Mouse (Mus musculus): ENCODE results near the gene Stoml3. TPM values are rescaled to one million over a fixed set of nuclear protein-coding genes. Genes with fewer than 3 reads are reported as not detected.
A peak's percentile ranks its signal among the peaks of the same experiment; 100 is the strongest.

Stoml3 gene
- total RNA-seq (2021), result not detected
- long read RNA-seq, experiment 1, result 0 reads
- long read RNA-seq, experiment 2, result 0 reads

DNA sequence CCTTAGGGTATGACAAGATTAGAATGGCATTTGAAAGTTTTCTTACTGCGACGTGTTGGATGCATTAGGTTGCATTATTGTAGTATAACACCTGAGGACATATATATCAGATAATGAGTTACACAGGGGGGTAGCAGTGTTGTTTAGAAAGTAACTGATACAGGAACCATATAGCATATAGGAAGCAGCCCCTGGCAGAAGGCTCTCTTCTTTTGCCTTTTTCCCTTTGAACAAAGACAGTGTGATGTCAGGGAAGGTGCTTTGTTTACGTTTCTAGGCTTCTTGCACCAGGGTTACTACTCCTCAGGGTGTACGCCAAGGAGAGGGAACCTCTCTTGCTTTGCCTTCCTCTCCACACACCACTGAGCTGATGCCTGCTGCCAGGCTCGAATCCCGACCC is at the start of gene Stoml3:
Gene Stoml3 (plus strand): TSS at position 301 of the 400 bp plus-strand sequence.
- no peak for DNase-seq (ENCODE audit: low spot score in 2 of 2)

DNA sequence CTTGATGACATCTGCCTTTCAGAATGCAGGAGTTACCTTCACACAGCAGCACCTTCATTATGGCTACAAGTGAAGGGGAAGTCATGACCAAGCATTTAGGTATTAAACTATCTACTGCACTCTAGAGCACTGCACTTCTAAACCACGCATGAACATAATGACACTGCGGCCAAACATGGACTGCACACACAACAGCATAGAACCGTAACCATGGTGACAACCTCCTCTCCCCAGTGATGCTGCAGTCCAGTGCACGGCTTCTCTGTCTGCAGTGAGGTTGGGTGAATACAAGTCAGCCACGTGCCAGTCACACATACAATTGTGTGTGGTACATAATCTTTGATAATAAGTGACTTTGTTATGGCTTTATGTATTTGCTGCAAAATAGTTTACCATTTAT is 42.9 kb upstream of the Stoml3 start:
- DNase-seq (ENCODE audit: low spot score in 2 of 2), result no peak

DNA sequence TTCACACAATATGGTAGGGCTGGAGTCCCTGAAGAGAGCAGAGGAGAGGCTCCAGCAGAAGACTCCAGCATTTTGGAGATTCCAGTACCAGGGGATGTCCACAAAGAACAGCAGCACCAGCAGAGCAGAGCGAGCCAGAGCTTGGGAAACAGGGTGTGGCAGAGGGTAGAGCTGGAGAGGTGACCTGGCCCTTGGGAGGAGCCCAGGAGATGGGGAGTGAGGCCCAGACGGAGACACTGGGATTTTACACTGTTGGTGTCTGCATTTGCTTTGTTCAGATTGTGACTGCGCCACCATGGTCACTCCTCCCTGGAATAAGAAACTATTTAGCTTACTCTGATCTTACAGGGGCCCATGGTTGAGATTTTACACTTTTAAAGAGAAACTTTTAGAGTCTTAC is 41.7 kb upstream of the Stoml3 start:
- no peak for DNase-seq (ENCODE audit: low spot score in 2 of 2)

DNA sequence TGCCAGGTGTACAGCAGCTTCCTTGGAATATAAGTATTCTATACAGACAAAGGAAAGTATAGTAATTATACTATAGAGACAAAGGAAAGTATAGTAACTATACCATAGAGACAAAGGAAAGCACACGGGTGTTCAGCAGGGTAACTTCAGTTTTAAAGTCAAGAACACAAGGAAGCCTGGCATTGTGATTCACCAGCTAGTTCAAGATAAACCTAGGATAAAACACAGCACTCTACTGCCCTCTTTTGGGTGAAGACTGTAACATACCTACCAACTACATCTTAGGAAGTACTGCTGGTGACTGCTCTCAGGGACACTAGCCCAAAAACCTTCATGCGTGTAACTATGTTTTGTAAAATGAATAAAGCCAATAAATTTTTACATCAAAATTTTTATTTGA is 40.2 kb upstream of the Stoml3 start:
- no peak for DNase-seq (ENCODE audit: low spot score in 2 of 2)

DNA sequence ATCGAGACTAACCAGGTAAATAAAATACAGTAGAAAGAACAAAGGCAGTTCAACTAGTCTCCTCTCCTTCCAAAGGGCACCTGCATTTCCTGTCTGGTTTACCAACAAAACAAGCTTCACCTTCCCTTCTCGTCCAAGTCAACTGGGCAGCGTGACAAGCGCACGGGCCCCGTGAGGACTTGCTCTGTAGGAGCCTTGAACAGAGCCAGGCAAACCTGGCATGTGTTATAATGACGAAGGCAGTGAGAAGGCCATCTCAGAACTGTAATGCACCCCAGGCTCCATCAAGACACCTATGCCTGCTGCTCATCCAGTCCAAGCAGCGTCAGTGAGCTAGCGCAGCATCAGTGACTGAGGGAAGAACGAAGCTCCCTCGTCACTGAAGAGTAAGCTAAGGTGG is 37.8 kb upstream of the Stoml3 start:
- no peak for DNase-seq (ENCODE audit: low spot score in 2 of 2)

DNA sequence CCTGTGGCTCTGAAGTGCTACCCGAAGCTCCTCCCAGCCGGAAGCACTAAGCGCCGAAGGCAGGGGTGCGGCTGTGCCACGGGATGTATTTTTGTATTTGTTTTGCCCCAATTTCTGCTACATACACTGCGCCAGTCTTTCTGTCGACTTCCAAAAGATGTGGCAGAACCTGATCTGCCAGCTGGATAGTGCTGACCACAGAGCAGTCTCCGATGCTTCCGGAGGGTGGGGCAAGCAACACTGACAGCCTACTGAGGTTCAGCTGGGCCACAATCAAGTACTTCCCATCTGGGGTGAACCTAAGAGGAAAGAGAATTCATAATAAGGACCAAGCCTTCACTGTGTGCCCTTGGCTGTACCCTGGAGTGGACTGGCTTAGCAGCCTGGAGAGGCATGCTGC is 36.1 kb upstream of the Stoml3 start:
- DNase-seq (ENCODE audit: low spot score in 2 of 2), result no peak

DNA sequence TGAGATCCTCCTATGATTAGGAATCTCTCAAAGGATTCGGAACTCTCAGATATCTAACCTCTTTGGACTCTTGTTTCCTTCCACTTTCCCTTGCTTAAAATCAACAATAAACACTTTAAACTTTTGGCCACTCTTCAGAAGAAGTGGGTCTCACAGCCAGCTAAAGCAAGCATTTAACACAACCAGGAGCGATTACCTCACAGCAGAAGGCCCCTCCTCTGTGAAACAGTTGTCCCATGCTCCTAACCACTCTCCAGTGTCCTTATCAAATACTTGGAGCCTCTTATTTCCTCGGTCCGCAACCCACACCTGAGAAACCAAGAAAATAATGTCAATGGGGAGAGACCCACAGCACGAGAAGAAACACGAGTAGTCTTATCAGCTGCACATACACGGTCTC is 35.1 kb upstream of the Stoml3 start:
- DNase-seq (ENCODE audit: low spot score in 2 of 2), result no peak

DNA sequence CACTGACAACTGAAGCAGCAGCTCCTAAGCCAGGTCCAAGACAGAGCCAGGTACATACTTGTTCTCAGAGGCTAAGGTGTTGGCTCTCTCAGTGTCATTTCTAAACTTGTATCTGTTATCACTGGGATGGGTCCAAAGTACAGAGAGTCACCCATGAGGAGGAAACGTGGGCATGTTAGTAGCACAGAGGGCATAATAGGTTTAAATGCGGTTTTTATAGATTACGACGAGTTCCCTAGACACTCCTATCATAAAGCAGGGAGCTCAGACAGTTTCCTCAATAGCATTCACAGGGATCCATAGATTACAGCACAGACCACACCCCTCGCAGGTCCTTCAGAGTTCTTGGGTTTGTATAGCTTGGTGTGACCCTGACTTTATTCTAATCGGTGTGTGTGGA is 34.4 kb upstream of the Stoml3 start:
- DNase-seq (ENCODE audit: low spot score in 2 of 2), result no peak

DNA sequence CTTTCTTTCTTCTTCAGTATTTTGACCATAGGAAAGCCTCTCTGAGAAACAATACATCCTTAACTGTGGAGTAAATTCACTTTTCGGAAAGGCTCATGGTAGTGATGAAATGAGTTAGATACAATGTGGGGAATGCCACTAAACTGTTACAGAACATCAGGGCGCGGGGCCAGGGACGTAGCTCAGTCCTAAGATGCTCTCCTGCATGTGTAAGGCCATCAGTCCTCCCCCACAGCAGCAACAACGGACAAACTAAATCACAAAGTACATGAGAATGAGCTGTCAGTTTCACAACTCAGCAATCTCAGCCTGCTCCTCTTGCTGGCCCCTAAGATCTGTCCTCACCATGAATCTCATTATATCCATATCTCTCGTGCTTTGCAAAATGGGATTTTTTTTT is 33.9 kb upstream of the Stoml3 start:
- no peak for DNase-seq (ENCODE audit: low spot score in 2 of 2)

DNA sequence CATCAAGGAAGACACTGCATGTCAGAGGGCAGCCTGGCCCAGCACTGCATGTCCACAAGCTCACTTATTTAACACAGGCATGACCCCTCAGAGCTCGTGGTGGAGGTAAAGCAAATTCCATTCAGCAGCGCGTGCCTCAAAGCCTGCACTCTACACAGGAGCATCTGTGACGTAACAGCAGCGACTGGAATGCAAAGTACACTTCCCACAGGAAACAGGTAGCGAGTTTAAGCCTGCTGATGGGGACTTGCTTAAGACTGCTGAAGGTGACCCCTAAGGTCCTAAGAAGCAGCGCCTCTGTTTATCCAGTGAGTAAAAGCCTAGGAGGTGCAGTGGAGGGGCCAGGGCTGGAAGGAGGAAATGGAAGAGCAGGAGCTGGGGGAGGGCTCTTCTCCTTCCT is 33.5 kb upstream of the Stoml3 start:
- DNase-seq (ENCODE audit: low spot score in 2 of 2), result no peak

DNA sequence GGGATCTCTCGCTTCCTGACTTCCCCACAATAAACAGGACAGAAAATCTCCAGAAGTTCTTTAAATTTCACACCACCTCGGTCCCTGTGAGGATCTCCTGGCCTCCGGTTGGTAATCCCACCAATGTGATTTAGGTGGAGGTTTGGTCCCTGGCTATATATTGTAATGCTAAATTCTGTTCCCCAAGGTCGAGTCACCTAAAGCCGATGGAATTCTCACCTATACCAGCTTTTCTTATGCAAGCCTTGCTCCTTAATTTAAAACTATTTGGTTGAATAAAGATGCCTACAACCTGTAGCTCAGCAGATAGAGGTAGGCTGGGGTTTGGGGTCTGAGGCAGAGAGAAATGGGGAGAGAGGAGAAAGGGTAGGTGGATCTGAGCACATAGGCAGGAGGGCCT is 30.7 kb upstream of the Stoml3 start:
- DNase-seq (ENCODE audit: low spot score in 2 of 2), result no peak

DNA sequence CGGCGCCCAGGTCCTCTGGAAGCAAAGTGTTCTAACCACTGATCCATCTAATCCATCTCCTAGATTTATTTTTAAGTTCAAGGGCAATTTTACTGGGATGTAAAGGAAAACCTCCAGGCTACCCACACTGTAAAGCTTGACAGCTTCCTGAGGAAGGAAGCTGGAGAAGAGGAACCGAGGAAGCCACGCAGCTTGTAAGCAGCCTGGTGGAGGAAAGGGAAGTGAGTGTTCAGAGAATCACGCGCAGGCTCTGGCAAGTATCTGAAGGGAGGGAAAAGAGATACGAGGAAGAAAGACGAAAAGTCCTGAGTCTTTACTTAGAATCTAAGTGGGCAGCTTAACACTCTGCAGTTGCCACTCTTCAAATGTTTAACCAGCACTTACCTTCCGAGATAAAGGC is 28.3 kb upstream of the Stoml3 start:
- no peak for DNase-seq (ENCODE audit: low spot score in 2 of 2)

DNA sequence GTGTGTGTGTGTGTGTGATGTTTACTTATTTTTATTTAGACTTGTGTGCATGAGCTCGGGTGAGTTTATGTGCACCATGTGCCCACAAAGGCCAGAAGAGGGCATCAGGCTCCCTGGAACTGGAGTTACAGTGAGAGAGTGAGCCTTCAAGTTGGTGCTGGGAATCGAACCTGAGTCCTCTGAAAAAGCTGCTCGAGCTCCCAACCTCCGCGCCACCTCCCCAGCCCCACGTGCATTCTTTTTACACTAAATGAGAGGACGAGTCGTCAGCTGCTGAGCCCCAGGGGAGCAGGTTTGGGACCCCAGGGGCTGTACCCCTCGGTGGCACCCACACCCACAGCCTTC is 25.8 kb upstream of the Stoml3 start:
- DNase-seq (ENCODE audit: low spot score in 2 of 2), result no peak

DNA sequence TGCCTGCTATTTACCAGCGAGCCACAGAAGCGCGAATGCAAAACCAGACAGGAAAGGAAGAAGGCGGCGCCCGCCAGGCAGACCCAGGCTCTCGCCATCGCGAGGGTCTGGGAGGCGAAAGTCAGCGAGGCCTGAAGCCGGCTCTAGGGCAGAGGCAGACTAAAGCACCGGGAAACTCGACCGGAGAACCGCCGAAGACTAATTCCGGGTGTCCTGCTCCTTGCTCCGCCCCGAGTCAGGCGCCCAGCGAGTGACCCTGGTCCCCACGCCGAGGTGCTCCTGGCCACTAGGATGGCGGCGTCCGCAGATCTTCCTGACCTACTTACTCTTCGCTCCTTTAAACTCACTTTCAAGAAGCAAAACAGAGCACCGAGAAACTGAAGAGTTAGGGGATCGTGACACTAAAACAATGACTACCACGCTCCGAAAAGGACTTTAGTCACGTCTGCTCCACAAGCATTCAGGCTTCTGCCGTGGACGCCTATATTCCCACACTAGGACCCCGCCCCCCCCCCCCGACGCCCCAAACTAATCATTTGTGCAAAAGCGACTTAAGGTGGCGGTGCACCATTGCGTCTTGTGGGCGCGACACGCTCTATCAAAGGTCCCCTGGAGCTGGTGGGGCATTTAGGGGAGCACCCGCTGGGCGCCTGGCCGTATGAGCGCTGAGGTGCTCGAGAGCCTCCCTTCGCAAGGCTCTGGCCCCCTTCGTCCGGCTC is 25.2 kb upstream of the Stoml3 start, which contains the start of the genes Nhlrc3 and Proser1:
Gene Nhlrc3 (minus strand): TSS at position 287 of the 719 bp plus-strand sequence.
Gene Proser1 (plus strand): TSS at position 621 of the 719 bp plus-strand sequence.
- DNase-seq (ENCODE audit: low spot score in 2 of 2), result peak; percentile 82 to 84

DNA sequence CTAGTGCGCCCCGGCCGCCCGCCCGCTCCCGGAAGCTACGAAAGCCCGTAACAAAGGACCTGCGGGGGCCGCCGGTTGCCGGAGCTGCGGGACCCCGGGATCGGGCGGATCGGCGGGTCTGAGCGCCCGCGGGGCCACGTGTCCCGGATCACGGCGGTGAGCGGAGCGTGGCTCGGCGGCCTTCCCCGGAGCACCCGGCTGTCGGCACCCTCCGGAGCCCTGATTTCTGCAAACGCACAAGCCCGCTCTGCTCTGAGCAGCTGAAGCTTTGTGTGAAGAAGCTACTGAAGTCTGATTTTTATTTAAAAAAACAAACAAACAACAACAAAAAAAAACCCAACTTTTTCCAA is 24.7 kb upstream of the Stoml3 start:
- DNase-seq (ENCODE audit: low spot score in 2 of 2), result no peak

DNA sequence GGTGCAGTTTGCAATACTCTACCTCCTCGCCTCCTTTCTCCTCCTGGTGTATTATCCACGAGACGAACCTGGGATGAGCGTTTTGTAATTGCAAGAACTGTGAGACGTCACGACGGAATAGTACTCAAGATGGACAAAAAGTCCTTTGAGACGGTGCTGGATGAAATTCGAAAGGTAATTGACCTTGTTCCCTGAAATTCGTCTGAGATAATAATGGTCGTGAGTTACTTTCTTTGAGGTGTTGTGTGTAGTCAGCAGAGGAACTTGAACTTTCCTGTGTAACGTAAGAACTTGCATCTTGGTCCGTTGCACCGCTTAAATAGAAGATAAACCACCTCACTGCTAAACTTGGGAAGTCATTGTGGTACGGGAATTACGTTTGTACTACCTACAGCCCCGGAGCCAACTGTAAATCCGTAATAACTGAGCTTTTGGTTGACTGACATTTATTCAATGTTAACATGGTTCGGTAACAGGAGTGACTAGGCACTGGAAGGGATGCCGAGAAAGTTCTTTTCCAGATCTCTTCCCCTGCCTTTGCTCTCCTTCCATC is 24.2 kb upstream of the Stoml3 start:
- no peak for DNase-seq (ENCODE audit: low spot score in 2 of 2)

DNA sequence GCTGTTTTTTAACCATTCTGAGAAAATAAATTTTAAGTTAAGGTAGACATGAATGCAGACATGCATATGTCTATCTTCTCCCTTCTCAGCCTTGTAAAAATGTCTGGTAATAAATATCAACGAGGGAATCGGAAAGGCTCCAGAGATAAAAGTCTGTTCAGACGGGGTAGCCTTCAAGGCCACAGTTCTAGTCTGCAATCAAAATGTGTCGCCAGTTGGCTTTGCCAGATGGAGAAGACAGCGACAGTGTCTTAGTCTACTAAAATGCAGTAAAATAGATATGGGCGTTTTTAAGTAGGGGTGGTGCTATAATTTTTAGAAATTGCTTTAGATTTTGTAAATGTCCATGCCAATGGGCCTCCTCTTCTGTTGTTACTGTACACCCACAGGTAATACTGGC is 23.1 kb upstream of the Stoml3 start:
- no peak for DNase-seq (ENCODE audit: low spot score in 2 of 2)

DNA sequence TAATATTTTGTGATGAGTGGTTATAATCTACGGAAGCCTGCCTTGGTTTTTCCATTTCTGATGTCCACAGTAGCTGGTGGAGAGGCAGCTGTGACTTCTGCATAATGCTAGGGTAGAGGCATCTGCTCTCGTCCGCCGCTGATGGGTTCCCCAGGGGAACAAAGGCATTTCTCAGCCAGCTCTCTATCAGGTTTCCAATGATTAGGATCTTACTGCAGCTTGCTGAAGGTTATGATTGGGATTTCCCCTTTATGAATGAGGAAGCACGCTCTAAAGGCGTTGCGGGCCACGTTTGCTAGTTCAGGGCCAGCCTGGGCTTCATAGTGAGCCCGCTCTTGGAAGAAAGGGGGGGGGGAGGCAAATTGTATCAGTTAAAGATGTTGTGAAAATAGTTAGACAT is 22.0 kb upstream of the Stoml3 start:
- no peak for DNase-seq (ENCODE audit: low spot score in 2 of 2)

DNA sequence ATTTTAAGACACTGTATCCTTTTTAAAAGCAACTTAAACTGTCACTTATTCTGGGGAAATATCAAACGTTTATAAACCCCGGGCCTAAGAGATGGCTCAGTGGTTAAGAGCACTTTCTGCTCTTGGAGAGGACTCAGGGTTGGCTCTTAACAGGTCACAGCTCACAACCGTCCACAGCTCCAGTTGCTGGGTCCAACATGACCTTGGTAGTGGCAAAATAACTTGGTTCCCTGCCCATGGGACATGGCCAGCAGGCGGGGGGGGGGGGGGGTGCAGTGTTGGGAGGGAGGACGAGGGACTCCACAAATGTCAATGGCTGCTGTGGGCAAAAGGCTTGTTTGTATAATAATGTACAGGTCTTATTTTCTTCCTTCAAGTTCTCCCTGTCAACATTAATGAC is 21.1 kb upstream of the Stoml3 start:
- DNase-seq (ENCODE audit: low spot score in 2 of 2), result no peak

DNA sequence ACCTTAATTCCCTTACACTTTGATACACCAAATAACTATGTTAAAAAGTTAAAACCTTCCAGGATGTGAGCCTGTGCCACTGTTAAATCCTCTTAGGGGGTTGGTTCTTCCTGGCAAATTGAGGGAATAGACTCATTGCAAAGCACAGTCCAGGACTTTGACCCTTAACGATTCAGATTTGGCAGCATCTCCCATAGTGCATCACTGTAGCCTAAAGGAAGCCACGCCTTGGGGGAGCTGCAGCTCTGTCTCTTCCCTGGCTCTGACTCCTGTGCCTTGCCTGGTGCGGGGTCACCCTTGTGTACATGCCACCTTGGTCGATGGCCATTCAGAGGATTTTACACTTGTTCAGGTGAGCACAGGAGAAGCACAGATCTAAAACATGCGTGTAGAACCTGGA is 18.8 kb upstream of the Stoml3 start:
- no peak for DNase-seq (ENCODE audit: low spot score in 2 of 2)

DNA sequence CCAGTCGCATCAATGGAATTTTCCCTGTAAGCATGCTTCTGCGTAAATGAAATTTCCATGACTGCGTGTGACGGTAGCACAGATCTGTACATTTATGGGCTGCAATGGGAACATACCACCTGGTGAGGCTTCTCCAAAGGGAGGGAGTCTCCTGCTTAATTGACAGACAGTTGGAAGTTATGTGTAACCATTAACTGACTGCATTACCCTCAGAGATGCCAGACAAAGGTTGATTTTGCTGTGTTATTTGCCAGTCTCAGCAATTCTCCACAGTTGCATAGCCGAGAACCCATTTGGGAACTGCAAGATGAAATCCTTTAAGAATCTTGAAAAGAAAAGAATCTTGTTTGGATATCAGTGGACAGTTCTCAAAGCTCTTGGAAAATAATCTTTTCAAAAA is 16.4 kb upstream of the Stoml3 start:
- DNase-seq (ENCODE audit: low spot score in 2 of 2), result no peak

DNA sequence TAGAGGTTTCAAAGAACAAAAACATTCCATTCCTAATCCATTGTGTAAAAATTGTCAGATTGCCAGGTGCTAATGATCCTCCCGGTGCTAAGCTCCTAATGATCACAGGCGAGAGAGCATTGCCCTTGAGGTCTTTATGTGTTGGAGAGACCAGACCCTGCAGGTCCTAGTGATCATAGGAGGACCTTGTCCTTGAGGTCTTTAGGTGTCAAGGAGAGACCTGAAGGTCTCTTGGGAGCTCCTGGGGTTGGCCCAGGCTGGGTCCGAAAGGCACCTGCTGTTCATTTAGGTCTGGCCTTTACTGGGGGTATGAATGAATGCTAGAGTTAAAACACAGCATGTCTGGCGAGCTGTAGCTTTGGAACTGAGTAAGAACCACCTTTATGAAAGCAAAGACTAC is 14.3 kb upstream of the Stoml3 start:
- DNase-seq (ENCODE audit: low spot score in 2 of 2), result no peak

DNA sequence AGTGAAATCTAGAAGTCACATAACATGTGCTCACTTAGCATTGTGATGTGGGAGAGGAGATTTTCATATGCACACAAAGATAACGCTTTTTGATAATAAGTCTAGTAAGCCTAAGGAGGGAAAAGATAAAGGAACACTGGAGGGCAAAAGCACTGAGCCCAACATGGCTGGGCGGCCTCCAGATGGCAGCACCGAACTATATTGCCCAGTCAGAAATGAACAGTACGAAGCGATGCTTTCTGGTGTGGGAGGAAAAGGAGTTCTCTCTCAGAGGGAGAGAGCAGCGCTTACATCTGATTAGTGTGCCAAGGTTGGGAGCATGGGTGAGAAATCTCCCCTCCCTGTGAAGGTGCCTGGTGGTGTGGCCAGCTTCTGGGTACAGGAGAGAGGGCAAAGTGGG is 12.6 kb upstream of the Stoml3 start:
- no peak for DNase-seq (ENCODE audit: low spot score in 2 of 2)
